Mouse (Mus musculus) heart, adult 2 months (tissue): ENCODE results near the gene Nat9. TPM values are rescaled to one million over a fixed set of nuclear protein-coding genes. Genes with fewer than 3 reads are reported as not detected.

Source experiments
- DNase-seq, 2 experiments: peaks; one replicate each; pipeline ENCODE4 v3.0.0; 2021
- H3K27ac ChIP-seq: fragments of 200-600 bp; 2 replicates; pipeline ENCODE4 v1.8.1; 2022
- H3K27me3 ChIP-seq: fragments of 200-500 bp; 2 replicates; pipeline ENCODE4 v1.6.1; 2012; ENCODE audit warnings: mild to moderate bottlenecking, low read length, inconsistent platforms, mixed read lengths; ENCODE audit not compliant: control insufficient read depth, insufficient read depth
- H3K36me3 ChIP-seq: fragments of 200-500 bp; 2 replicates; pipeline ENCODE4 v1.6.1; 2012; ENCODE audit warnings: low read length, inconsistent platforms; ENCODE audit not compliant: control insufficient read depth, insufficient read depth
- H3K4me1 ChIP-seq: fragments of 200-500 bp; 2 replicates; pipeline ENCODE4 v1.6.1; 2011; ENCODE audit warnings: low read length; ENCODE audit not compliant: control insufficient read depth, insufficient read depth
- H3K4me3 ChIP-seq: fragments of 200-600 bp; 2 replicates; pipeline ENCODE4 v1.8.1; 2022
- H3K79me2 ChIP-seq: fragments of 200-500 bp; replicated peaks from 2 replicates; pipeline ENCODE4 v1.6.1; 2012; ENCODE audit warnings: mild to moderate bottlenecking, inconsistent platforms, low read length, moderate library complexity, mixed read lengths; ENCODE audit not compliant: control insufficient read depth, insufficient read depth
- H3K9ac ChIP-seq: fragments of 200-500 bp; 2 replicates; pipeline ENCODE4 v1.6.1; 2012; ENCODE audit warnings: low read depth, mild to moderate bottlenecking, control low read depth, inconsistent platforms, low read length, mixed read lengths
- CTCF ChIP-seq: fragments of 200-600 bp; IDR thresholded peaks from 2 replicates; pipeline ENCODE4 v1.8.1; 2022; ENCODE audit warnings: antibody characterized with exemption, mild to moderate bottlenecking, moderate library complexity
- EP300 ChIP-seq: fragments of 200-500 bp; IDR thresholded peaks from 2 replicates; pipeline ENCODE4 v1.6.1; 2011; ENCODE audit warnings: low read depth, low read length, control low read depth; ENCODE audit not compliant: insufficient read depth
- POLR2A ChIP-seq: fragments of 200-500 bp; IDR thresholded peaks from 2 replicates; pipeline ENCODE4 v1.6.1; 2011; ENCODE audit warnings: mild to moderate bottlenecking, low read depth, low read length, control low read depth; ENCODE audit not compliant: insufficient read depth
- WGBS: fragments of 180-500 bp; shearing (Covaris S2); methylation state at CpG from one replicate; pipeline ENCODE4 v1.1.7; 2018; 5-methylcytosine and 5-hydroxymethylcytosine counted together
- intact Hi-C: fragments of 180-260 bp; cut with DNase I; formaldehyde crosslinking; loops from one replicate; pipeline ENCODE4 v1.15.1; 2025
- polyA plus RNA-seq: library from polyadenylated mRNA; depleted of rRNA; stranded (reverse); fragments of >200 nt; gene quantifications from 2 replicates; pipeline ENCODE4 v1.2.3, GENCODE M21; 2012
- total RNA-seq, 2 experiments: library from RNA; stranded (reverse); gene quantifications; 2 replicates each; pipeline ENCODE4 v1.2.3; 2021

Gene Nat9
- total and polyA plus RNA-seq, 3 experiments: 18.5 to 23.6 (median 20.2) TPM

GRCm38 (mm10) chr11:115198932-115199384, 11.3 kb upstream of the Nat9 start:
- DNase-seq: no peak
- 82% methylated on average over 12 of the region's 12 CpGs for WGBS
- TF ChIP-seq CTCF (no peak), EP300 (no peak), POLR2A (no peak)
- intact Hi-C loops: no loop called here
- no peaks in the 10 kb centered on the region for H3K27me3 ChIP-seq
- no peaks in the 10 kb centered on the region for H3K4me1 ChIP-seq
- no peaks in the 10 kb centered on the region for H3K79me2 ChIP-seq
- H3K9ac ChIP-seq: no peak overlapping the region
- no peak overlapping the region for H3K27ac ChIP-seq
- no peak overlapping the region for H3K4me3 ChIP-seq
- no peaks in the 10 kb centered on the region for H3K36me3 ChIP-seq

GRCm38 (mm10) chr11:115197558-115197957, 9.9 kb upstream of the Nat9 start:
- Histone ChIP-seq H3K27ac (no peak overlapping the region), H3K36me3 (no peaks in the 10 kb centered on the region), H3K79me2 (no peaks in the 10 kb centered on the region), H3K27me3 (no peaks in the 10 kb centered on the region), H3K4me1 (peaks cover 2% of the 10 kb centered on the region), H3K4me3 (no peak overlapping the region), H3K9ac (no peak overlapping the region)
- no peak for DNase-seq
- intact Hi-C loops: no loop called here
- 76% methylated on average over 8 of the region's 8 CpGs for WGBS
- no peak for TF ChIP-seq POLR2A
- TF ChIP-seq EP300: no peak
- no peak for TF ChIP-seq CTCF

DNA sequence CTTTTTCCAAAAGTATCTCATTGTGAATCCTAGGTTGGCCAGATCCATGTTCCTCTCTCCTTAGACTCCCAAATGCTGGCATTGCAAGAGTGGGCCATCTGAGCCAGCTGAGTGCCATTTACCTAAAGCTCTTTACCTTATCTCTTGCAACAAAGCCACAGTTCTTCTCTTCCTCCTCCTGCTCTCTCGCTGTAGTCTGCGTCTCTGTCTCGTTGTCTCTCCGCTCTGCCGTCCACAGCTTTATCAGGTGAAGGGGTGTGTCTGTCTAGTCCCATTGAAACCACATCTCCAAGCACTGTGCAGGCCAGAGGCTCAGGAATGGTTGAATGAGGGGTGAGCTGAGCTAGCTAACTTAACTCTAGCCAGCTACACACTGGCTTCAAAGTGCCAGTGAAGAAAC, 8.3 kb upstream of the Nat9 start:
- DNase-seq: no peak
- Histone ChIP-seq H3K36me3 (no peaks in the 10 kb centered on the region), H3K27ac (no peak overlapping the region), H3K27me3 (no peaks in the 10 kb centered on the region), H3K79me2 (no peaks in the 10 kb centered on the region), H3K4me3 (no peak overlapping the region), H3K9ac (no peak overlapping the region), H3K4me1 (peaks cover 8% of the 10 kb centered on the region)
- TF ChIP-seq EP300 (no peak), POLR2A (no peak), CTCF (no peak)
- intact Hi-C loops: no loop called here
- 65% methylated on average over 5 of the region's 5 CpGs for WGBS

DNA sequence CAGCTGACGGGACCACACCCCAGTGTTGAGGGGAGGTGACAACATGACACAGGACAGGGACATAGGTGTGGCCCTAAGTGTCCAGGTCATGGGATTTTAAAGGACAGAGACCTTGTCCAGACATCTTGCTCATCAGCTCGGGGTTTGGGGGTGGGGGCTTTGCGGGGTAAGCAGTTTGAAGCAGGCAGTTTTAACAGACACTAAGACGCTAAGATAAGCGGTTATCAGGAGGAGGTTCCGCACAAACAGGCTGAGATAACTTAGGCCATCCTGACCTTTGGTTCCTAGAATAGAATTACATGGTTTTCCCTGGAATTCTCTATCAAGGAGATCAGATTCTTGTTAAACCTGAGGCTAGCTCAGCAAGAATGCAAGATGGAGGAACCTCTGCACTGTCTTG, 7.0 kb upstream of the Nat9 start:
- no peak for DNase-seq
- 62% methylated on average over 6 of the region's 6 CpGs for WGBS
- TF ChIP-seq POLR2A (no peak), CTCF (no peak), EP300 (no peak)
- H3K4me1 ChIP-seq: peaks cover 8% of the 10 kb centered on the region
- H3K36me3 ChIP-seq: no peaks in the 10 kb centered on the region
- intact Hi-C loops: no loop called here
- no peak overlapping the region for H3K4me3 ChIP-seq
- H3K27ac ChIP-seq: no peak overlapping the region
- no peaks in the 10 kb centered on the region for H3K27me3 ChIP-seq
- no peaks in the 10 kb centered on the region for H3K79me2 ChIP-seq
- no peak overlapping the region for H3K9ac ChIP-seq

- 12% methylated on average over 9 of the region's 9 CpGs for WGBS
- peak overlapping the region; percentile 61 for H3K27ac ChIP-seq
- TF ChIP-seq CTCF (no peak), POLR2A (0 out of 2 replicates have a peak, but pooled peaks have one; percentile 41), EP300 (peak; percentile 62; the same call in 1 of the 2 replicates)
Observed at GRCm38 (mm10) chr11:115192180-115192579, 4.5 kb upstream of the Nat9 start.

DNA sequence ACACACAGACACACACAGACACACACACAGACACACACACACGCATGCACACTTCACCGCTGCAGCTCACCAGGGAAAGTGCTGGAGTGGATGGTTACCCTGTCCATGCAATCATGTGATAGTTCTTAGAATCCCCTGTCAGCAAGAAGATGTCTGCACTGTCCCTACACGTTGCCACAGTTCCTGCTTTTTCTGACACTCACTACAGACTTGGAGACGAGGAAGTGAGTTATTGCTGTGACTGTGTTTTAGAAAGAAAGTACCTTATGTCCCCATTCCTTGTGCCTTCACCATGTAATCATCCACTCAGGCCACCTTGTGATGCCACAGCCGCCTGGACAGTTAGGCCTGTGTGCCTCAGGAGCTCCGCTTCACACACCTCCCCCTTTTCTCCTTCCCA, 1.6 kb upstream of the Nat9 start:
- peak in 1 of 2 experiments; percentile 12 for DNase-seq
- Histone ChIP-seq H3K36me3 (no peaks in the 10 kb centered on the region), H3K79me2 (no peaks in the 10 kb centered on the region), H3K27me3 (no peaks in the 10 kb centered on the region), H3K4me3 (no peak overlapping the region), H3K9ac (no peak overlapping the region), H3K27ac (no peak overlapping the region), H3K4me1 (peaks cover 14% of the 10 kb centered on the region)
- 86% methylated on average over 6 of the region's 6 CpGs for WGBS
- TF ChIP-seq EP300: no peak
- no peak for TF ChIP-seq CTCF
- no peak for TF ChIP-seq POLR2A
- intact Hi-C loops: no loop called here

More at GRCm38 (mm10) chr11:115192180-115192579, 4.5 kb upstream of the Nat9 start:
- Histone ChIP-seq H3K27me3 (no peaks in the 10 kb centered on the region), H3K36me3 (no peaks in the 10 kb centered on the region), H3K9ac (peak overlapping the region; percentile 54; the same call in 1 of the 2 replicates), H3K4me1 (peaks cover 11% of the 10 kb centered on the region), H3K79me2 (no peaks in the 10 kb centered on the region), H3K4me3 (peak overlapping the region; percentile 16; the same call in 1 of the 2 replicates)
- intact Hi-C loops: no loop called here
- DNase-seq: peak; percentile 70 to 75
